Mouse (Mus musculus): ENCODE data around the gene Gramd1c.

DNA sequence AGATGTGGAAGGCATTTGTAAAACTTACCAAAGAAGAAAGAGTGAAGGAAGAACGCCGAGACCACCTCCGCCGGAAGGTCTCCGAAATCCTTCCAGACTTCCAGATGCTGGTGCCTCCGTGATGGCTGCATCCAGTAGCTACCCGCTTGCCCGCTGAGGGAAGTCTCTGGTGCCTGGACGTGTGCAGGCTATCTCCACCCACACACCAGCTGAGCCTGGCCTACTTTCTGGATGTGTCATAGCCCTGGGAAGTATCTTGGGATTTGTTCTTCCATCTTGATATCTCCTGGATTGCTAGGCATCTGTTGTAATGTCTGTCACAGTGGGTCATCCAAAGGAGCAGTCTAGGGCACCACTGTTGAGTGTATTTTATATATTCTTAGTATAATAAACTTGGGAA, 99.9 kb downstream of the Gramd1c start:
- TF ChIP-seq CTCF (conservative IDR thresholded peaks at IDR 0.05; ENCODE audit: low read length) (no peak), NANOG (IDR thresholded peaks at IDR 0.05; ENCODE audit: borderline replicate concordance, low read length) (no peak)

All from E14TG2a.4 (cell line).